Mouse (Mus musculus) G1E (cell line): ENCODE measurements around the gene Usp1. TPM values are rescaled to one million over a fixed set of nuclear protein-coding genes. Genes with fewer than 3 reads are reported as not detected.

Experiments
- ATAC-seq: 2 replicates; pipeline ENCODE4 v1.8.0; 2016; ENCODE audit warnings: mild to moderate bottlenecking; ENCODE audit not compliant: insufficient number of reproducible peaks, poor library complexity, low FRiP score, severe bottlenecking; ENCODE audit errors: extremely low read depth
- DNase-seq: peaks from one replicate; pipeline ENCODE4 v3.0.0; 2012; ENCODE audit warnings: low spot score
- H3K27me3 ChIP-seq: 2 replicates; pipeline ENCODE4 v1.6.1; 2012; ENCODE audit warnings: mild to moderate bottlenecking, low read length, inconsistent platforms; ENCODE audit not compliant: insufficient read depth
- H3K36me3 ChIP-seq: replicated peaks from 2 replicates; pipeline ENCODE3; 2012; ENCODE audit warnings: mild to moderate bottlenecking, inconsistent platforms
- H3K4me1 ChIP-seq: 2 replicates; pipeline ENCODE4 v1.6.1; 2012; ENCODE audit warnings: low read depth, low read length, inconsistent platforms, mixed read lengths; ENCODE audit not compliant: insufficient read depth
- H3K4me3 ChIP-seq: 2 replicates; pipeline ENCODE4 v1.5.1; 2012; ENCODE audit warnings: low read depth, mild to moderate bottlenecking, inconsistent platforms, low read length, moderate library complexity, mixed read lengths
- H3K9me3 ChIP-seq: replicated peaks from 2 replicates; pipeline ENCODE4 v1.6.1; 2012; ENCODE audit warnings: inconsistent platforms
- CTCF ChIP-seq: IDR thresholded peaks from 2 replicates; pipeline ENCODE4 v1.5.1; 2012; ENCODE audit warnings: low read depth, low read length, inconsistent platforms, mixed read lengths
- GATA1 ChIP-seq: IDR thresholded peaks from 2 replicates; pipeline ENCODE4 v1.6.1; 2012; ENCODE audit warnings: borderline replicate concordance, low read length, inconsistent platforms, mixed read lengths
- GATA2 ChIP-seq: IDR thresholded peaks from 2 replicates; pipeline ENCODE4 v1.6.1; 2012; ENCODE audit warnings: low read depth, low read length, inconsistent platforms, borderline replicate concordance
- POLR2AphosphoS5 ChIP-seq: IDR thresholded peaks from 2 replicates; pipeline ENCODE4 v1.6.1; 2012; ENCODE audit warnings: low read depth, low read length, inconsistent platforms; ENCODE audit not compliant: insufficient replicate concordance
- TAL1 ChIP-seq: conservative IDR thresholded peaks from 2 replicates; pipeline ENCODE4 v1.6.1; 2012; ENCODE audit warnings: low read depth, low read length, inconsistent platforms, mixed read lengths
- polyA plus RNA-seq: library from polyadenylated mRNA; stranded (reverse); fragments of >175 nt; gene quantifications from 2 replicates; pipeline ENCODE4 v1.2.3, GENCODE M21; 2012
- total RNA-seq, 2 experiments: library from RNA; stranded (forward) in 1 of 2; stranded (reverse) in 1 of 2; fragments of 200-1000 nt in 1 of 2; fragments of >200 nt in 1 of 2; fragmentation: Nextera tagmentation in 1 of 2; gene quantifications; 2 replicates each; pipeline ENCODE4 v1.2.3; 2014 to 2017

Usp1 gene
- total RNA-seq (2014; fragmentation: Nextera tagmentation): 185 and 231 TPM in 2 replicates
- 137 and 138 TPM in 2 replicates for total RNA-seq (2017)
- polyA plus RNA-seq: 562 and 786 TPM in 2 replicates

DNA sequence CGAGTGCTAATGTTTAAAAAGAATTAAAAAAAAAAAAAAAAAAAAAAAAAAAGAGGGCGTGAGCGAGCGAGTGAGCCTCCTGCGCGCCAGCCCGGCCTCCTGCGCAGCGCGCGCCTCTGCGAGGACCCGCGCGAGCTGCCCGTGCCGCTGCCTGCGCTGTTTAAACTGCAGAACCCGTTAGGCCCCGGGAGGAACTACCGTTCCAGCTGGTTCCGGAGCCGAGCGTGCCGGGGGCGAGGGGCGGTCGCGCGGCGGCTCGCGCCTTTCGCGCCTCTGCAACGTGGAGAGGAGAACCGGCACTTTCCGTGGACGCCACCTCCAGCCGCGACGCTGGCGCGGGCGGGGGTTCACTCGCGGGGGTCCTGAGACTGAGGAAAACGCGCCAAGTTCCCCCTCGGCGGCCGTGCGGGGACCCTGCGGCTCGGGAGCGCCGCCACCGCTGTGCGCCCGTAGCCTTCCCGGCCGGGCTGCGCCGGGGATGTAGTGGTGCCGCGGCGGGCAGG, at the start of gene Usp1:
Gene Usp1, plus strand, starts transcription at position 243 of the 503 bp plus-strand sequence.
- Histone ChIP-seq H3K27me3 (no peaks in the 10 kb centered on the region), H3K36me3 (peaks cover 8% of the 10 kb centered on the region), H3K4me1 (peaks cover 18% of the 10 kb centered on the region; the same call in 1 of the 2 replicates), H3K4me3 (peak within 1 kb of the TSS; percentile 93), H3K9me3 (no peaks in the 10 kb centered on the region)
- no peak for ATAC-seq
- no peak for TF ChIP-seq POLR2AphosphoS5
- TF ChIP-seq CTCF: no peak
- TF ChIP-seq TAL1: no peak
- no peak for TF ChIP-seq GATA2
- TF ChIP-seq GATA1: no peak
- DNase-seq: peak; percentile 36

- TF ChIP-seq GATA1 (no peak), POLR2AphosphoS5 (no peak), CTCF (no peak), TAL1 (no peak), GATA2 (no peak)
- H3K9me3 ChIP-seq: 0 out of 2 replicates have a peak, but pooled peaks cover 2% of the 10 kb centered on the region
- H3K27me3 ChIP-seq: no peaks in the 10 kb centered on the region
- no peak overlapping the region for H3K4me3 ChIP-seq
- H3K4me1 ChIP-seq: no peaks in the 10 kb centered on the region
- no peak for DNase-seq
- ATAC-seq: no peak
- H3K36me3 ChIP-seq: no peaks in the 10 kb centered on the region
Measured at GRCm38 (mm10) chr4:98882706-98883105, 40.9 kb upstream of the Usp1 start.

DNA sequence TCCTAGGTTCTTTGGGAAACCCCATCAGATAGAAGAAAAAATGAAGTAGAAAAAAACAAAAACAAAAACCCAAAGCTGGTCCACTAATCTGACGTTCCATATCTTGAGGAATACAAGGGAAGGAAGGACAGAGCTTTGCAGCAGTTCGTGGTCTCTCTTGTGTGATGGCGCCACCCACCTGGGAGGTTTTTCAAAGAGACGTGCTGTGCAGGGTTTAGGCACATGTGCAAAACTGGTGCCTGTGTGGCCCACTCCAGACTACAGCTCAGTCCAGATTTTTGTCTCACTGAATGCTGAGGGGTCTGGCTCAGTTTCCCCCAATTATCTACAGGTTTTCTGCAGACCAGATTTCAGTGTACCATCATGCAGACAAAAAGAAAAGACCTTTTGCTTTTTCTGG, 37.2 kb upstream of the Usp1 start:
- DNase-seq (no peak), ATAC-seq (no peak)
- Histone ChIP-seq H3K4me1 (no peaks in the 10 kb centered on the region), H3K27me3 (no peaks in the 10 kb centered on the region), H3K9me3 (0 out of 2 replicates have a peak, but pooled peaks cover 2% of the 10 kb centered on the region), H3K36me3 (no peaks in the 10 kb centered on the region), H3K4me3 (no peak overlapping the region)
- no peak for TF ChIP-seq CTCF
- TF ChIP-seq GATA1: no peak
- no peak for TF ChIP-seq POLR2AphosphoS5
- no peak for TF ChIP-seq TAL1
- no peak for TF ChIP-seq GATA2

DNA sequence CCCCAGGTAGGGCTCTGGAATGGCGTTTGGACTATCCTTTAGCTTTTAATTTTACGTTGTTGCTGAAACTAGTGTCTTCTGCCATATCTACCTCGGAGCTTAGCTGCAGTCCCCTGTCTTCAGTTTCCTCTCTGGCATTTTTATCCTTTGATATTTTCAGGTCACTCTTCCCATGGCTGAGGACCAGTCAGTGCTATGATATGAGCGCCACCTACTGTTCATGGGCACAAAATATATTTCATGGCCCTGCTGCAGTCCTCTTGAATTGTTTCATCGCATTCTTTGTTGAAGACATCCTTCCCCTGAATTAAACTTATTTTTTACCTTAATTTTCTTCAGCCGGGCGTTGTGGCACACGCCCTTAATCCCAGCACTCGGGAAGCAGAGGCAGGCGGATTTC, 36.5 kb upstream of the Usp1 start:
- DNase-seq: no peak
- H3K4me3 ChIP-seq: no peak overlapping the region
- ATAC-seq: no peak
- H3K27me3 ChIP-seq: no peaks in the 10 kb centered on the region
- H3K9me3 ChIP-seq: 0 out of 2 replicates have a peak, but pooled peaks cover 2% of the 10 kb centered on the region
- TF ChIP-seq CTCF (no peak), GATA2 (no peak), GATA1 (no peak)
- no peaks in the 10 kb centered on the region for H3K4me1 ChIP-seq
- no peaks in the 10 kb centered on the region for H3K36me3 ChIP-seq

- DNase-seq: no peak
- ATAC-seq: no peak
- no peaks in the 10 kb centered on the region for H3K4me1 ChIP-seq
- H3K36me3 ChIP-seq: no peaks in the 10 kb centered on the region
- no peaks in the 10 kb centered on the region for H3K9me3 ChIP-seq
- H3K27me3 ChIP-seq: no peaks in the 10 kb centered on the region
- no peak overlapping the region for H3K4me3 ChIP-seq
- no peak for TF ChIP-seq GATA2
- no peak for TF ChIP-seq POLR2AphosphoS5
- no peak for TF ChIP-seq GATA1
- no peak for TF ChIP-seq CTCF
- TF ChIP-seq TAL1: no peak
Measured at GRCm38 (mm10) chr4:98910246-98910645, 13.4 kb upstream of the Usp1 start.

DNA sequence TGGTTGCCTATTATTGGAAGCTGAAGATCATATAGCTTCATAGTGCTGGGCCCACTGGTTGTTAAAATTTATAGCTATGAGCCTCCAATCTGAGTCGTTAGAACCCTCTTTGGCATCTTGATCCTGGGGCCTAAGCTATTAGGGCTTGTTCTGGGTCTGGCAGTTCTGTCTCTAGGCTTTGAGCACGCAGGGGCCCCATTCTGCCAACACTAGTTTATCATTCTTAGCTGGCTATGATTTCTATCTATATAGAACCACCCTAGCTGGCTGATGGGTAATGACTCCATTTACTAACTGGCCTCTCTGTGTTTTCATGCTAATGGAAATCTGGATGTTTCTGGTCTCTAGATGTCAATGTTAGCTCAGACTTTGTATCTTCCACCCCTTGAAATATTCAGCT, 5.9 kb upstream of the Usp1 start:
- H3K36me3 ChIP-seq: no peaks in the 10 kb centered on the region
- no peak for TF ChIP-seq POLR2AphosphoS5
- H3K9me3 ChIP-seq: no peaks in the 10 kb centered on the region
- ATAC-seq (no peak), DNase-seq (no peak)
- H3K27me3 ChIP-seq: no peaks in the 10 kb centered on the region
- no peak overlapping the region for H3K4me3 ChIP-seq
- H3K4me1 ChIP-seq: peaks cover 13% of the 10 kb centered on the region; the same call in 1 of the 2 replicates

DNA sequence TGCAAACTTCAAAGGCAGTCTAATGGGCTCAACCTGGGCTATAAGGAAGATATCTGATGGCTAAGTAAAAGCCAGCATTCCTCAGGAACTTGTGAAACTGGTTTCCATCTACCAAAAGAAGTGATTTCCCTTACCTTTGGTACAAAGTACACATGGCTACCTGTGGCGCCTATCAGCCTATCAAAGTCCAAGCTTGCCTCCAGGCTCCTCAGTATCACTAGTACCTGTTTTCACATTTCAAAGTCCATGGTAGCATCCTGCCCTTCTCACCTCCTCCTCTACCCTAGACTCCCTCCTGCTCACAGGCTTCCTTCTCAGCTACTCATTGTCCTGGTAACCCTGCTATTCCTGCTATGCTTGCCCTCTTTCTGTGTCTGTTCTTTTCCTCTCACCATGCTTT, 5.4 kb upstream of the Usp1 start:
- no peak for ATAC-seq
- Histone ChIP-seq H3K36me3 (no peaks in the 10 kb centered on the region), H3K4me1 (peaks cover 13% of the 10 kb centered on the region; the same call in 1 of the 2 replicates), H3K4me3 (no peak overlapping the region), H3K27me3 (no peaks in the 10 kb centered on the region), H3K9me3 (no peaks in the 10 kb centered on the region)
- TF ChIP-seq TAL1 (no peak), GATA1 (no peak), GATA2 (no peak), CTCF (no peak), POLR2AphosphoS5 (no peak)
- no peak for DNase-seq
